Mouse (Mus musculus) intestine, embryonic 14.5 days (tissue): ENCODE measurements around the gene Lrrc4c. TPM values are rescaled to one million over a fixed set of nuclear protein-coding genes. Genes with fewer than 3 reads are reported as not detected.

Experiments used
- ATAC-seq: fragments of 200-750 bp; cut with Nextera tagmentation; replicated peaks from 2 replicates; pipeline ENCODE4 v1.8.0; 2017; ENCODE audit warnings: low read depth, moderate number of reproducible peaks, moderate TSS enrichment, moderate library complexity; ENCODE audit not compliant: low FRiP score, low TSS enrichment
- DNase-seq: peaks from one replicate; pipeline ENCODE4 v3.0.0-alpha.2; 2018; ENCODE audit warnings: low spot score
- H3K27ac ChIP-seq: fragments of 300-500 bp; sonication (generic); 2 replicates; pipeline ENCODE4 v1.5.1; 2014; ENCODE audit warnings: low read depth, mild to moderate bottlenecking, control low read depth
- H3K27me3 ChIP-seq: fragments of 300-500 bp; sonication (generic); replicated peaks from 2 replicates; pipeline ENCODE4 v1.6.1; 2014; ENCODE audit warnings: low read length, control low read depth; ENCODE audit not compliant: control insufficient read depth, insufficient read depth
- H3K36me3 ChIP-seq: fragments of 300-500 bp; sonication (generic); 2 replicates; pipeline ENCODE4 v1.6.1; 2014; ENCODE audit warnings: low read length, control low read depth; ENCODE audit not compliant: control insufficient read depth, insufficient read depth
- H3K4me1 ChIP-seq: fragments of 300-500 bp; sonication (generic); replicated peaks from 2 replicates; pipeline ENCODE4 v1.6.1; 2014; ENCODE audit warnings: low read length, control low read depth, mixed read lengths; ENCODE audit not compliant: control insufficient read depth, insufficient read depth
- H3K4me2 ChIP-seq: fragments of 300-500 bp; sonication (generic); 2 replicates; pipeline ENCODE4 v1.6.1; 2014; ENCODE audit warnings: low read length
- H3K4me3 ChIP-seq: fragments of 300-500 bp; sonication (generic); 2 replicates; pipeline ENCODE4 v1.5.1; 2014; ENCODE audit warnings: low read depth, low read length, control low read depth, mixed read lengths
- H3K9ac ChIP-seq: fragments of 300-500 bp; sonication (generic); 2 replicates; pipeline ENCODE4 v1.6.1; 2014; ENCODE audit warnings: mild to moderate bottlenecking, low read length
- H3K9me3 ChIP-seq: fragments of 300-500 bp; sonication (generic); 2 replicates; pipeline ENCODE4 v1.6.1; 2016; ENCODE audit warnings: low read length, control low read depth; ENCODE audit not compliant: control insufficient read depth
- WGBS: fragments of 180-500 bp; shearing (Covaris S2); extraction: QIAGEN DNeasy Blood & Tissue Kit; methylation state at CpG from one replicate; pipeline ENCODE4 v1.1.7; 2014; 5-methylcytosine and 5-hydroxymethylcytosine counted together
- polyA plus RNA-seq: library from polyadenylated mRNA; unstranded; fragments of >200 nt; fragmentation: Nextera tagmentation; extraction: Ambion mirVana; gene quantifications from 2 replicates; pipeline ENCODE4 v1.2.1, GENCODE M21; 2014

Lrrc4c gene
- polyA plus RNA-seq, 1 experiment from 2014 or later = 4.7 TPM

DNA sequence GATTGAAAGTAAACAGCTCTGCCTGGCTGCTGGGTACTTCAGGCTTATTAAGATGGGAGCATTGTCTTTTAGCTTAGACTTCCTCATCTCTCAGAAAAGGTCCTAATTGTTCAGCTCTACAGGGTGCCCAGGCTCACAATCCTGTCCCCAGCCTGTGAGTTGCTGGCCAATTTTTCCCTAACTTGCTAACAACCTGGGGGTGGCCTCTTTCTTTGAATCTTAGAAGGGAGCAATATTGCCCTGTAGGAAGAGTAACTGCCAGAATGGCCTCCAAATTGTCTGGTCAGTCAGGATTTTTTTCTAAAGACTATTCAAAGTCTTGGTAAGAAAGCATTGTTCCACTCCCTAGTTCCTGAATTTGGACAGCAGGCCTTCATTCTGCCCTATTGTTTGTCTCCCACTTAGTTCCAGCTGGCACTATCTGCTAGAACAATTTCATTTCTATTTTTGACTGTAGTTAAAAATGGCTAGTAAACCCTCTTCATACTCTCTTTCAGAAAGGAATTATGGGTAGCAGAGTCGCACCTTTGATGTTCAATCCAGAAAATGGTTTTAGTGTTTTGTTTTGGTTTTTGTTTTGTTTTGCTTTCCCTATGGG is 262.3 kb downstream of the Lrrc4c start:
- H3K4me2 ChIP-seq = no peak overlapping the region
- ATAC-seq (no peak), DNase-seq (no peak)
- H3K27ac ChIP-seq = no peak overlapping the region
- H3K9ac ChIP-seq = no peak overlapping the region
- no peaks in the 10 kb centered on the region for H3K36me3 ChIP-seq
- H3K9me3 ChIP-seq = no peaks in the 10 kb centered on the region
- 79% methylated on average over 1 of the region's 1 CpGs for WGBS
- H3K27me3 ChIP-seq = no peaks in the 10 kb centered on the region
- H3K4me1 ChIP-seq = no peaks in the 10 kb centered on the region
- no peak overlapping the region for H3K4me3 ChIP-seq

DNA sequence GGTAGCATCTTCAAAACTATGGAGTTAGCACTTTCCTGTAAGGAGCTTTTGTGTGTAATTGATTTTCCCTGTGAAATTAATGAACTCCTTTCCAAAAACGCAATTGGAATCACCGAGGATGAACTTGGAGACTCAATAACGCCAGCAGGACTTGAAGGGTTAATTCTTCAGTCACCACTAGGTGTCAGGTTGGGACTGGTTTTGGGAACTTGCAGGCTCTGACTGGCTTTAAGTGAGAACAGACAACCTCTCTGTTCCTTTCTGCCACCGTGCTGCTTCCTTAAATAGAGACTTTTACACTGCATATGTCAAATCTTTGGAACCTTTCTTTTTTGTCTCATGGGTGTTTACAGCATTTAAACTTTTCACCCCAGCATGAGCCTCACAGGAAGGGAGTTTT is 267.7 kb downstream of the Lrrc4c start:
- DNase-seq = peak; percentile 53
- Histone ChIP-seq H3K4me2 (no peak overlapping the region), H3K27me3 (no peaks in the 10 kb centered on the region), H3K4me3 (no peak overlapping the region), H3K27ac (no peak overlapping the region), H3K9me3 (no peaks in the 10 kb centered on the region), H3K4me1 (no peaks in the 10 kb centered on the region), H3K36me3 (no peaks in the 10 kb centered on the region), H3K9ac (no peak overlapping the region)
- 4% methylated on average over 4 of the region's 4 CpGs for WGBS
- ATAC-seq = no peak

DNA sequence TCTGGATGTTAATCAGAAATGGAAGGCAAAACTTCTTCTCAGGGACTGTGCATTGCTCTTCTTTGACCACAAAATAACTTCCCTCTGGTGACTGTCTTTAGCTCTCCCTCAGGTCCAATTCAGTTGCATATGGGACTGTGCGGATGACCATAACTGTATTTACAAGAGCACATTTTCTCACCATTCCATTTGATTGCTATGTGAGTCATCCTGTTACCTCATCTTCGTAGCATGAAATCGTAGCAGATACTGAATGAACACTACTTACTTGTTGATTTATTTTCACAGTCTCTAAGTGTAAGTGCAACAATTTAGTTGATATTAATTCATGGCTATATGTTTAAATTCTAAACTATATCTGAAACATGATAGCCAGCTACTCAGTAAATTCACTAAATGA is 286.8 kb downstream of the Lrrc4c start:
- Histone ChIP-seq H3K36me3 (no peaks in the 10 kb centered on the region), H3K27me3 (no peaks in the 10 kb centered on the region), H3K27ac (no peak overlapping the region), H3K4me1 (no peaks in the 10 kb centered on the region), H3K9me3 (no peaks in the 10 kb centered on the region), H3K4me2 (no peak overlapping the region), H3K9ac (no peak overlapping the region), H3K4me3 (no peak overlapping the region)
- no peak for DNase-seq
- 88% methylated on average over 3 of the region's 3 CpGs for WGBS
- ATAC-seq = no peak

DNA sequence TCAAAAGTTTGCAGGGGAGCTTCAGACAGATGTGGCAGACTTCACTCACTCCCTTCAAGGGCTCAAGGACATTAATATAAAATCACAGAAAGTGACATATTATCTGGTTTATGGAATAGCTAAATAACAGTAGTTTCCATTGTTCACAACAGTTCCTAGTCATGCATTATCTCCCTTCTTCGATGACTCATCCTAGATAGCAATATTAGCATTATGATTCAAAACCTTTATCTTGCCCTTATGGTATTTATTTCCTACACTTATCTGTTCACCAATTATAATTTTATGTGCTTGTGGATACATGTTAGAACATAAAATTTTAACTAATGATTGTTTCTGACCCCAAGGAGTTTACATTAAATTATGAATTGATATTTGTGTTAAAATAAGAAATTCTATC is 296.2 kb downstream of the Lrrc4c start:
- no peaks in the 10 kb centered on the region for H3K27me3 ChIP-seq
- H3K4me3 ChIP-seq = no peak overlapping the region
- H3K9ac ChIP-seq = no peak overlapping the region
- WGBS = 75% methylated on average over 1 of the region's 1 CpGs
- H3K4me1 ChIP-seq = no peaks in the 10 kb centered on the region
- H3K36me3 ChIP-seq = no peaks in the 10 kb centered on the region
- H3K9me3 ChIP-seq = no peaks in the 10 kb centered on the region
- ATAC-seq = no peak
- no peak overlapping the region for H3K4me2 ChIP-seq
- no peak for DNase-seq
- no peak overlapping the region for H3K27ac ChIP-seq

DNA sequence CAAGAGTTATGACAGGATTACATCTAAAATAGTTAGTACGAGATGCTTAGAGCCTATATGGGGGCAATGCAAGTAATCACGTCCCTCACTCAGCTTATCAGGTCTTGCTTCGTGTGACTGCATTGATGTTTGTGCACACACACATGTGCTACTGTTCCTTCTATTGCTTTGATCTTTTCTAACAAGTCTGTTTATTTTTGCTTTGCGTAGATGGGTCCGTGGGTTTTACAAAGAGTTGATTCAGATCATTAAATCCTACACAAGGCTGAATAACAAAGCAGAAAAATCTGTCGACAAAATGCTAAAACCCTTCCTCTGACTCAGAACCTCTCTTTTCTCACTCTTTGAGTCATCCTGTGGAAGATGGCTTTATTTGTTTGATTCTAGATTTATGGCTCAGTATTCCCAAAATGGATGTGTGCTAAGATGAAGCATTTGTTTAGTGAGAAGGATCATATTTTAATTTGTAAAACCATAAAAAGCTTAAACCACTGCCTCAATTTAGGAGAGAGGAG is 300.8 kb downstream of the Lrrc4c start:
- 68% methylated on average over 6 of the region's 6 CpGs for WGBS
- Histone ChIP-seq H3K9me3 (no peaks in the 10 kb centered on the region), H3K4me2 (no peak overlapping the region), H3K9ac (no peak overlapping the region), H3K36me3 (no peaks in the 10 kb centered on the region), H3K4me1 (no peaks in the 10 kb centered on the region), H3K27me3 (no peaks in the 10 kb centered on the region), H3K4me3 (no peak overlapping the region), H3K27ac (no peak overlapping the region)
- DNase-seq = no peak
- no peak for ATAC-seq

DNA sequence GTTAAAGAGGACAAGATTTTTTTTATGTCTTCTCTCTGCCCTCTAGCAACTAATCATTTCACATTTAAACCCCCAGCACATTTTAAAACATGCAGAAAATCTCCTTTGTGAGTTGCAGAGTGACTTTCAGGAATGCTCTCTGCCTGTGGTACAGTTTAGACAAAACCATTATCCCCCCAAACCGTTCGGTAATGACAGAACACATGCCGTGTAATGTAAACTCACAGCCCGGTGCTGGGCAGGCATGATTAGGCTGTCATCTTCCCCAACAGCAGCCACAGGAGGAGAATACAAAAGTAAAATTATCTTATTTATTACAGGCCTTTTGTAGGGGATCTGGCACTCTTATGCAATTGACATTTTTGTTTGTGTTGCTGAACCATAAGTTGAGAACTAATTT is 349.1 kb downstream of the Lrrc4c start:
- whole genome bisulfite sequencing = 21% methylated on average over 4 of the region's 4 CpGs

DNA sequence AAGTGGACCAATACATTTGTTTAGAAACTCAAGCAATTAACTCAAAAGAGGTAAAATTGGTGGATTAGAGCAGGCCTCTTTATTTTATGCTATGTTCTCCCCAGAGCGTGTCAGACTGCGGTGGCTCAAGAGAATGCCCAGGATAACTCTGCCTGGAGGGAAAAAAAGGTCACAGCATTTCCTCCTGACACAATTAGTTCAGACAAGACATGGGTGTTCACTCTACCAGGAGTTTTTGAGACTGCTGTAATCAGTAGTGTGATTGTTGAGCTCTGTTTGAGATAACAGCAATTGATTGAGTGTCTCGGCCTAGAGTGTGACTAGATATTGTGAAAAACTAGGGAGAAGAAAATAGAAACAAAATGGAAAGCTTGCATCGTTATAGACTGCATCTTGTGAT is 363.8 kb downstream of the Lrrc4c start:
- Histone ChIP-seq H3K27ac (no peak overlapping the region), H3K4me1 (no peaks in the 10 kb centered on the region), H3K36me3 (no peaks in the 10 kb centered on the region), H3K9me3 (no peaks in the 10 kb centered on the region), H3K9ac (no peak overlapping the region), H3K4me2 (no peak overlapping the region), H3K4me3 (no peak overlapping the region), H3K27me3 (no peaks in the 10 kb centered on the region)
- DNase-seq = no peak
- ATAC-seq = no peak
- 80% methylated on average over 4 of the region's 4 CpGs for WGBS

More for the DNA sequence above, 349.1 kb downstream of the Lrrc4c start:
- H3K4me3 ChIP-seq = no peak overlapping the region
- H3K4me2 ChIP-seq = no peak overlapping the region
- H3K9me3 ChIP-seq = no peaks in the 10 kb centered on the region
- ATAC-seq (no peak), DNase-seq (no peak)
- H3K27ac ChIP-seq = no peak overlapping the region
- H3K4me1 ChIP-seq = 0 out of 2 replicates have a peak, but pooled peaks cover 2% of the 10 kb centered on the region
- H3K27me3 ChIP-seq = no peaks in the 10 kb centered on the region
- no peak overlapping the region for H3K9ac ChIP-seq
- H3K36me3 ChIP-seq = no peaks in the 10 kb centered on the region

DNA sequence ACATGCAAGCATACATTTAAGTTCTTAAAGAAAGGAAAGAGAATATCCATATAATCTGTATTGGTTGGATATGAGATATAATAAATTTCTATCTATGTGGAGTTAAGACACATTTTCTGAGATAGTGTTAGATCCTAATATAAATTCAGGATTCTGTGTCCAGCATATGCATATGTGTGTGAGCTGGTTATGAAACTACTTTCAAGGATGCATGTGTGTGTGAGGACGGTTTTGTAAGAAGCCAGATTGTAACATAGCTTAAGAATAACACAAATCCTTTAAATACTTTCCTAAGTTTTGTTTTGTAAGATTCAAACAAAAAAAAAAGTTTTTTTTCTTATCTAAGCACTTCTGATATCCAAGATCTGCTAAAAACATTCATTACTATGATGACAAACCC is 367.4 kb downstream of the Lrrc4c start:
- WGBS = 78% methylated on average over 1 of the region's 1 CpGs
- H3K9ac ChIP-seq = no peak overlapping the region
- H3K4me2 ChIP-seq = no peak overlapping the region
- no peak for DNase-seq
- no peak for ATAC-seq
- H3K9me3 ChIP-seq = no peaks in the 10 kb centered on the region
- H3K27ac ChIP-seq = no peak overlapping the region
- no peaks in the 10 kb centered on the region for H3K36me3 ChIP-seq
- H3K27me3 ChIP-seq = no peaks in the 10 kb centered on the region
- H3K4me1 ChIP-seq = no peaks in the 10 kb centered on the region
- no peak overlapping the region for H3K4me3 ChIP-seq

DNA sequence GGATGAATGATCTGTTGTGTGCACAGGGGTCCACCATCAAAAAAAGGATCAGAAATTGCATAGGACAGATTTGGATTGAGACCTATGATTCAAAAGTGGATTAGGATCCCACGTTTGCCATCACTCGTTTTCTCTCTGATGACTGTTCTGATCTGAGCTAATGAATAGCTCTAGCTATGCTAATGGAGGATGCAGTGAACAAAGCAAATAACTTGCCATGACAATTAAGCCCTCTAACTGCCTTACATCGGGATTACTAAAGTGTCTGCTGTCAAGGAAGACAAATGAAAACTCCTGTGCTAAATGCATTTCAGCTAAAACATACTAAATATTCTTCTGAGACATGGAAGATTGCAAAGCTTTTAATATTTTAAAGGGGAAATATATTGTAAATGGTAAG is 387.0 kb downstream of the Lrrc4c start:
- H3K9me3 ChIP-seq = no peaks in the 10 kb centered on the region
- no peak overlapping the region for H3K4me2 ChIP-seq
- H3K9ac ChIP-seq = no peak overlapping the region
- H3K27me3 ChIP-seq = no peaks in the 10 kb centered on the region
- no peaks in the 10 kb centered on the region for H3K36me3 ChIP-seq
- no peak for ATAC-seq
- WGBS = 26% methylated on average over 3 of the region's 3 CpGs
- H3K27ac ChIP-seq = no peak overlapping the region
- no peak for DNase-seq
- no peaks in the 10 kb centered on the region for H3K4me1 ChIP-seq
- no peak overlapping the region for H3K4me3 ChIP-seq
